Mouse (Mus musculus) urinary bladder, adult 18-20 months (tissue): ENCODE measurements around the gene Atp8b4.
"Not testable (repeated sequence)": the region's sequence is repeated elsewhere in the genome, so short reads cannot be mapped to it uniquely, and the experiment has no call there.

Experiments used
- DNase-seq, 2 experiments: peaks; one replicate each; pipeline ENCODE4 v3.0.0; 2022; ENCODE audit warnings: low spot score in 2 of 2, mixed read lengths in 2 of 2

Gene Atp8b4

GRCm38 (mm10) chr2:126500521-126500920 lies at the start of gene Atp8b4:
Atp8b4 (minus strand) TSS chr2:126500674.
- no peak for DNase-seq

- no peak for DNase-seq
Observed at GRCm38 (mm10) chr2:126549681-126550080, 49.2 kb upstream of the Atp8b4 start.

- DNase-seq, result no peak
Observed at GRCm38 (mm10) chr2:126546392-126546791, 45.9 kb upstream of the Atp8b4 start.

GRCm38 (mm10) chr2:126545297-126545696 lies 44.8 kb upstream of the Atp8b4 start:
- no peak for DNase-seq

GRCm38 (mm10) chr2:126542211-126542610 lies 41.7 kb upstream of the Atp8b4 start:
- DNase-seq, result no peak

GRCm38 (mm10) chr2:126540390-126540925 lies 40.0 kb upstream of the Atp8b4 start:
- no peak for DNase-seq

- DNase-seq, result no peak
Observed at GRCm38 (mm10) chr2:126537654-126538053, 37.2 kb upstream of the Atp8b4 start.

GRCm38 (mm10) chr2:126530581-126530980 lies 30.1 kb upstream of the Atp8b4 start:
- DNase-seq, result no peak

GRCm38 (mm10) chr2:126527461-126527860 lies 27.0 kb upstream of the Atp8b4 start:
- no peak for DNase-seq

GRCm38 (mm10) chr2:126524271-126524670 lies 23.8 kb upstream of the Atp8b4 start:
- DNase-seq, result no peak

- DNase-seq, result not testable (repeated sequence)
Observed at GRCm38 (mm10) chr2:126523101-126523745, 22.7 kb upstream of the Atp8b4 start.

GRCm38 (mm10) chr2:126522056-126522455 lies 21.6 kb upstream of the Atp8b4 start:
- DNase-seq, result no peak

GRCm38 (mm10) chr2:126521471-126521870 lies 21.0 kb upstream of the Atp8b4 start:
- DNase-seq, result no peak

- no peak for DNase-seq
Observed at GRCm38 (mm10) chr2:126520828-126521227, 20.4 kb upstream of the Atp8b4 start.

GRCm38 (mm10) chr2:126519872-126520581 lies 19.6 kb upstream of the Atp8b4 start:
- DNase-seq, result no peak

GRCm38 (mm10) chr2:126515069-126515826 lies 14.8 kb upstream of the Atp8b4 start:
- no peak for DNase-seq

GRCm38 (mm10) chr2:126508228-126508627 lies 7.8 kb upstream of the Atp8b4 start:
- no peak for DNase-seq

GRCm38 (mm10) chr2:126507477-126507876 lies 7.0 kb upstream of the Atp8b4 start:
- no peak for DNase-seq

GRCm38 (mm10) chr2:126505156-126505555 lies 4.7 kb upstream of the Atp8b4 start:
- DNase-seq, result no peak

GRCm38 (mm10) chr2:126499730-126500129 lies 744 bp downstream of the Atp8b4 start:
- no peak for DNase-seq

GRCm38 (mm10) chr2:126498761-126499452 lies 1.6 kb downstream of the Atp8b4 start:
- DNase-seq, result no peak

- no peak for DNase-seq
Observed at GRCm38 (mm10) chr2:126496838-126497237, 3.6 kb downstream of the Atp8b4 start.
